Mouse (Mus musculus) embryonic facial prominence, embryonic 10.5 days (tissue): Measurements from ENCODE around the gene Vmn1r55. TPM values are rescaled to one million over a fixed set of nuclear protein-coding genes. Genes with fewer than 3 reads are reported as not detected.
"Not testable (repeated sequence)": the region's sequence is repeated elsewhere in the genome, so short reads cannot be mapped to it uniquely, and the experiment has no call there.

Source experiments
- DNase-seq: peaks from one replicate; pipeline ENCODE4 v3.0.0-alpha.2; 2017; ENCODE audit warnings: low spot score
- H3K27ac ChIP-seq: fragments of 300-500 bp; sonication (generic); replicated peaks from 2 replicates; pipeline ENCODE4 v1.5.1; 2016; ENCODE audit warnings: mild to moderate bottlenecking
- H3K27me3 ChIP-seq: fragments of 300-500 bp; sonication (generic); replicated peaks from 2 replicates; pipeline ENCODE4 v1.6.1; 2016; ENCODE audit warnings: low read depth, mild to moderate bottlenecking; ENCODE audit not compliant: poor library complexity, severe bottlenecking
- H3K36me3 ChIP-seq: fragments of 300-500 bp; sonication (generic); replicated peaks from 2 replicates; pipeline ENCODE4 v1.6.1; 2016; ENCODE audit warnings: mild to moderate bottlenecking, moderate library complexity
- H3K4me1 ChIP-seq: fragments of 300-500 bp; sonication (generic); 2 replicates; pipeline ENCODE4 v1.6.1; 2016
- H3K4me3 ChIP-seq: fragments of 300-500 bp; sonication (generic); 2 replicates; pipeline ENCODE4 v1.5.1; 2016; ENCODE audit warnings: mild to moderate bottlenecking, moderate library complexity
- H3K9me3 ChIP-seq: fragments of 300-500 bp; sonication (generic); 2 replicates; pipeline ENCODE4 v1.6.1; 2016; ENCODE audit warnings: mild to moderate bottlenecking
- WGBS: fragments of 180-500 bp; shearing (Covaris S2); methylation state at CpG from one replicate; pipeline ENCODE4 v1.1.7; 2016; 5-methylcytosine and 5-hydroxymethylcytosine counted together
- polyA plus RNA-seq: library from polyadenylated mRNA; unstranded; fragments of >200 nt; fragmentation: Nextera tagmentation; extraction: Ambion mirVana; gene quantifications from 2 replicates; pipeline ENCODE4 v1.2.1, GENCODE M21; 2016

The Vmn1r55 gene
- polyA plus RNA-seq: 0.01 TPM in 1 of 2 replicates, not detected in the other

DNA sequence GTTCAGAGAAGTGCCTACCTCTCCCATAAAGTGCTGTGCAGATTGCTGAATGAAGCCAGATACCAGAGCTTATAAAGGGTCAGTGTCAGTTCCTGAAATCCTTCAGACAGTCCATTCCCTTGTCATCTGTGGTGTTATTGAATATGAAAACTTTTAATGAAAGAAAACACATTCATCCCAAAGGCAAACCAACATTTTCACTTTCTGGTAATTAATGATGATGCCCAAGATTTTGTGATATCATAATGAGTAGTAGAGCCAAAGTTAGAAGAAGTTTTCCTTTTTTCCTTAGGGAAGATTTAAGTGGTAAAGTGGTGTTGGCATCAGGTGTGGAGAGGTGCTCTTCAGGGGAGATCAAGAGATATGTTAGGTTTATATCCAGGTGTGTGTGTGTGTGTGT, at the start of gene Vmn1r55:
Gene Vmn1r55, minus strand, starts transcription at position 101 of the 400 bp plus-strand sequence.
- H3K27ac ChIP-seq, H3K4me3 ChIP-seq, H3K9me3 ChIP-seq, H3K4me1 ChIP-seq, H3K36me3 ChIP-seq, DNase-seq, H3K27me3 ChIP-seq: not testable (repeated sequence)

DNA sequence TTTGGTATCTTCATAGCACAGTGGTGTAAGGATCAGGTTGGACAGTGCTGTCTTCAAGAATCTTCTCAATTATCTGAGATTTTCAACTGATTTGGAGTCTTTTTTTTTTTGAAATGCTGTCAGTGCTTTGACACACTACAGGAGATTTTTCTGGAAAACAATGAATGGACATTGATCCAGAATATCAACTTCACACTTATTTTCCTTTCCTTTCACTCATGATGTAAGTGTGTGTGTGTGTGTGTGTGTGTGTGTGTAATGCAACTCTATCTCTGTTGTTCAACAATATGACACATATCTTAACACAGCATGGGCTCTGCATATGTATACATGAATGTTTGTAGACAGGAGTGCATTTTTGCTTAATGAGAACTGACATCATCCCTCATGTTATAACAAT, 47.2 kb upstream of the Vmn1r55 start, which contains the start of gene Vmn1r56:
Gene Vmn1r56, minus strand, starts transcription at position 101 of the 400 bp plus-strand sequence.
- peaks cover 12% of the 10 kb centered on the region; the same call in 1 of the 2 replicates for H3K9me3 ChIP-seq
- not testable (repeated sequence) for H3K27ac ChIP-seq, DNase-seq, H3K4me3 ChIP-seq, H3K4me1 ChIP-seq, H3K36me3 ChIP-seq, H3K27me3 ChIP-seq

- no peak within 1 kb of the TSS for H3K27ac ChIP-seq
- peak within 1 kb of the TSS; percentile 50 for H3K4me3 ChIP-seq
- no peaks in the 10 kb centered on the region for H3K4me1 ChIP-seq
- peaks cover 7% of the 10 kb centered on the region for H3K27me3 ChIP-seq
- H3K9me3 ChIP-seq: no peaks in the 10 kb centered on the region
- H3K36me3 ChIP-seq: no peaks in the 10 kb centered on the region
- WGBS: 20% methylated on average over 42 of the region's 42 CpGs
- peak; percentile 79 for DNase-seq
Measured at GRCm38 (mm10) chr7:5125549-5126406, 23.7 kb downstream of the Vmn1r55 start, which contains the start of gene Rasl2-9. Rasl2-9 (minus strand) TSS chr7:5125950.

DNA sequence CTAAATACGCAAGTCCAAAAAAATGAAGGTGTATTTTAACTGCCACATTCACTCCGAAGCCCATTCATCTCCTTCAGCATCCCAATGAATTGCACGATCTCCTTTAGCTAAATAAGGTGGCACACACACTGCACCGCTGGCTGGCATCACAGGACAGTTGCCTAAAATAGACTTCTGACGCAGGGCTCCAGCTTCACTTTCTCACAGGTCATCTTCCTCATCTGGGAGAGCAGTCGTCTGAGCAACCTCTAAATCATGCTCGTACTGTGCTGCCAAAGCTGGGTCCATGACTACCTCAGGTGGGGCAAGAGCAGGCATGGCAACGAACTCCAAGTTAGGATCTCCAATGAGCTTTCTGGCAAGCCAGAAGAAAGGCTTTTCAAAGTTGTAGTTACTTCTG, 24.4 kb downstream of the Vmn1r55 start:
- no peaks in the 10 kb centered on the region for H3K36me3 ChIP-seq
- 89% methylated on average over 8 of the region's 8 CpGs for WGBS
- no peaks in the 10 kb centered on the region for H3K4me1 ChIP-seq
- H3K27me3 ChIP-seq: peaks cover 7% of the 10 kb centered on the region
- H3K4me3 ChIP-seq: no peak overlapping the region
- no peak for DNase-seq
- no peak overlapping the region for H3K27ac ChIP-seq
- no peaks in the 10 kb centered on the region for H3K9me3 ChIP-seq

- no peak within 1 kb of the TSS for H3K4me3 ChIP-seq
- no peaks in the 10 kb centered on the region for H3K4me1 ChIP-seq
- 89% methylated on average over 3 of the region's 3 CpGs for WGBS
- no peaks in the 10 kb centered on the region for H3K9me3 ChIP-seq
- H3K27ac ChIP-seq: no peak within 1 kb of the TSS
- DNase-seq: no peak
- no peaks in the 10 kb centered on the region for H3K36me3 ChIP-seq
- no peaks in the 10 kb centered on the region for H3K27me3 ChIP-seq
Measured at GRCm38 (mm10) chr7:5116850-5117249, 32.6 kb downstream of the Vmn1r55 start, which contains the start of gene Rfpl4. Rfpl4 (minus strand) TSS chr7:5116950.

DNA sequence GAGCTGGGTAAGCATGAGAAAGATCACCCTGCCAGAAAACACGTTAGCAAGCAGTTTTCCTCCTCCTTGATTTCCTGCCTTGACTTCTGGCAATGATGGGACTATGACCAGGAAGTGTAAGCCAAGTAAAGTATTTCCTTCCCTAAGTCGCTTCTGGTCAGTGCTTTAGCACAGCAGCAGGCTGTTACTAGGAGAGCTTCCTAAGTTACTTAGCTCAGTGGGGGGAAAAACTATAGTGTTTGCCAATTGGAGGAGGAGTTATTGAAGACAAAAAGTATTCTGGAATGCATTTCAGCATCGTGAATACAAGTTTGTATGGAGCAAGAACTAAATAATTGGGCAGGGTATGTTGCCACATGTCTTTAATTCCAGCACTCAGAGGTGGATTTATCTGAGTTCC, 36.8 kb downstream of the Vmn1r55 start:
- WGBS: 49% methylated on average over 3 of the region's 3 CpGs
- no peak overlapping the region for H3K4me3 ChIP-seq
- H3K4me1 ChIP-seq: no peaks in the 10 kb centered on the region
- H3K36me3 ChIP-seq: no peaks in the 10 kb centered on the region
- H3K27me3 ChIP-seq: no peaks in the 10 kb centered on the region
- H3K27ac ChIP-seq: no peak overlapping the region
- H3K9me3 ChIP-seq: 0 out of 2 replicates have a peak, but pooled peaks cover 3% of the 10 kb centered on the region
- DNase-seq: no peak

- no peaks in the 10 kb centered on the region for H3K27me3 ChIP-seq
- H3K36me3 ChIP-seq: no peaks in the 10 kb centered on the region
- H3K4me3 ChIP-seq: no peak overlapping the region
- 0 out of 2 replicates have a peak, but pooled peaks cover 3% of the 10 kb centered on the region for H3K9me3 ChIP-seq
- H3K27ac ChIP-seq: no peak overlapping the region
- H3K4me1 ChIP-seq: no peaks in the 10 kb centered on the region
- no peak for DNase-seq
- 85% methylated on average over 8 of the region's 8 CpGs for whole genome bisulfite sequencing
Measured at GRCm38 (mm10) chr7:5109301-5109700, 40.2 kb downstream of the Vmn1r55 start.

DNA sequence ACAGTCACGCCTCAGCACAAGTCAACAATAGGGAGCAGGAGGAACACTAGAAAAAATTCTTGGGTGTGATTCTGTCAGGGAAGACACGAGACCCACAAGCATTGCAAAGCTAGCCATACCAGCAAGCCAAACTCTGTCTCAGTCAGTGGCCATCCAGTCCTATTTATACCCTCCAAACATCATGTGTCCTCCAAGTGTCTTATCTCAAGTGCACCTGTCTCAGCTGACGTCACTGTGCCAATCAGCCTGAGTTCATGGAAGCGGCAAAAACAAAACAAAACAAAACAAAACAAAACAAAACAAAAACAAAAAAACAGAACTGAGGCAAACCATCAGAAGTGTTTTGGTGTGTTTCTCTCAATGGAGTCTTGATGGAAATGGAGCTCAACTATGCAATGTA, 41.2 kb downstream of the Vmn1r55 start:
- WGBS: 86% methylated on average over 4 of the region's 4 CpGs
- H3K4me1 ChIP-seq: no peaks in the 10 kb centered on the region
- no peak for DNase-seq

GRCm38 (mm10) chr7:5102564-5102963, 46.9 kb downstream of the Vmn1r55 start:
- no peak for DNase-seq
- Histone ChIP-seq H3K9me3 (no peaks in the 10 kb centered on the region), H3K27ac (no peak overlapping the region), H3K36me3 (peaks cover 24% of the 10 kb centered on the region), H3K27me3 (no peaks in the 10 kb centered on the region), H3K4me3 (no peak overlapping the region), H3K4me1 (no peaks in the 10 kb centered on the region)
- WGBS: 86% methylated on average over 2 of the region's 2 CpGs

More for the DNA sequence above, 41.2 kb downstream of the Vmn1r55 start:
- H3K36me3 ChIP-seq: no peaks in the 10 kb centered on the region
- no peaks in the 10 kb centered on the region for H3K27me3 ChIP-seq
- H3K9me3 ChIP-seq: 0 out of 2 replicates have a peak, but pooled peaks cover 3% of the 10 kb centered on the region
- H3K27ac ChIP-seq: no peak overlapping the region
- no peak overlapping the region for H3K4me3 ChIP-seq

DNA sequence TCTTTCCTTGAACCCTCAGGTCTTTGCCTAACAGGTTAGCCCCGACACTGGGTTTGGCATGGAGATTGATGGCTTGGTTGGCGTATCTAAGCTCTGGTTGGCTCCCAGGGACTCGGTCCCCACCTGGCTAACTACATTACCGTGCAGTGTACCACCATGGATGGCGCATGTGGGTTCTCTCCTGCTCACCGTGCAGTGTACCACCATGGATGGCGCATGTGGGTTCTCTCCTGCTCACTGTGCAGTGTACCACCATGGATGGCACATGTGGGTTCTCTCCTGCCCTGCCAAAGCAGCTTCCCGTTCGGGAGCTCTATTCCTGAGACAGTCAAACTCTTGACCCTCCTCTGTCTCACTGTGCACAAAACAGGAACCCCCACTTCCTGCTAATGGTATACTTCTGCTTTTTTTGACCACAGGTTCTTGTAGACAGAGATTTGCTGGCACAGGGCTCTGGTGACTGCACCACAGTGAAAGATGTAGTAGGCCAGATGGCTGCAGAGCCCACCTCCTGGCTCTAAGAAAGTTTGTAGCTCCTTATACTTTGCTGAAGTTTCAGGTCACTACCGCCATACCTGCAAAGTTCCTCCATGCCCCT, 48.3 kb downstream of the Vmn1r55 start:
- Histone ChIP-seq H3K4me3 (no peak overlapping the region), H3K9me3 (0 out of 2 replicates have a peak, but pooled peaks cover 2% of the 10 kb centered on the region), H3K36me3 (peaks cover 38% of the 10 kb centered on the region), H3K27me3 (no peaks in the 10 kb centered on the region), H3K4me1 (no peaks in the 10 kb centered on the region), H3K27ac (no peak overlapping the region)
- WGBS: 90% methylated on average over 10 of the region's 10 CpGs
- no peak for DNase-seq

- Histone ChIP-seq H3K4me3 (no peak overlapping the region), H3K4me1 (no peaks in the 10 kb centered on the region), H3K27me3 (no peaks in the 10 kb centered on the region), H3K9me3 (0 out of 2 replicates have a peak, but pooled peaks cover 2% of the 10 kb centered on the region), H3K36me3 (peaks cover 51% of the 10 kb centered on the region), H3K27ac (no peak overlapping the region)
- 91% methylated on average over 3 of the region's 3 CpGs for whole genome bisulfite sequencing
- DNase-seq: no peak
Measured at GRCm38 (mm10) chr7:5099796-5100195, 49.7 kb downstream of the Vmn1r55 start.

DNA sequence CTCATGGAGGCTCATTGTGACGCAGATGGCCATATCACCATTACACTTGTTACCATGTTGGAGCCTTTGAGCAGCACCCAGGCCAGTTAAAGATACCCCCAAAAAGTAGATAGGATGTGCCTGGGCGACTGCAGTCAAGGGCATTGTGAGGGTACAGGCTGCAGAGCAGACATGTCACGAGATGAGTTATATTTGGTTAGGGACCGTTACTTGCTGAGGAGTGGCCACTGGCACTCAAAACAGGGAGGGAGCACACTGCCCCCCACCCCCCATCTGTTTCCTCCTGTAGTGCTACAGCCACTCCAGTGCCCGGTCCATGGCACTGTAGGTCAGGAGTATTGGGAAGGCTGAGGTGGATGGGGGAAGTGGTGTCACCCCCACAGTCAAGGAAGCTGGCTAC, 50.7 kb downstream of the Vmn1r55 start:
- Histone ChIP-seq H3K27ac (no peak overlapping the region), H3K4me1 (no peaks in the 10 kb centered on the region), H3K4me3 (no peak overlapping the region), H3K9me3 (0 out of 2 replicates have a peak, but pooled peaks cover 2% of the 10 kb centered on the region), H3K27me3 (no peaks in the 10 kb centered on the region), H3K36me3 (peaks cover 62% of the 10 kb centered on the region)
- no peak for DNase-seq
- WGBS: 93% methylated on average over 5 of the region's 5 CpGs
